Mouse (Mus musculus): ENCODE measurements around the gene Mtfr2. TPM values are rescaled to one million over a fixed set of nuclear protein-coding genes. Genes with fewer than 3 reads are reported as not detected.
A peak's percentile ranks its signal among the peaks of the same experiment; 100 is the strongest.

The Mtfr2 gene
- total RNA-seq (2021) (1 to 10 TPM in 1 of 2 experiments, under 1 TPM in 1; 0.66 to 1.4 TPM), polyA plus RNA-seq (2012; rRNA removed) (0.19 and 0.26 TPM in 2 replicates)
- long read RNA-seq: 0 reads

- DNase-seq: peak; percentile 95
Measured at GRCm38 (mm10) chr10:20347285-20348214, at the start of gene Mtfr2. TSS of gene Mtfr2 (plus strand) at chr10:20347770.

GRCm38 (mm10) chr10:20298152-20298920 lies 49.2 kb upstream of the Mtfr2 start:
- DNase-seq: no peak

GRCm38 (mm10) chr10:20299114-20299513 lies 48.5 kb upstream of the Mtfr2 start:
- DNase-seq: no peak

GRCm38 (mm10) chr10:20310969-20311769 lies 36.4 kb upstream of the Mtfr2 start:
- DNase-seq: no peak

- DNase-seq: peak; percentile 100
Measured at GRCm38 (mm10) chr10:20311918-20312735, 35.4 kb upstream of the Mtfr2 start, which contains the start of gene Bclaf1. TSS of gene Bclaf1 (plus strand) at chr10:20312469.

GRCm38 (mm10) chr10:20312736-20313301 lies 34.8 kb upstream of the Mtfr2 start:
- DNase-seq: peak; percentile 95

GRCm38 (mm10) chr10:20313447-20313846 lies 34.1 kb upstream of the Mtfr2 start:
- no peak for DNase-seq

GRCm38 (mm10) chr10:20313941-20314340 lies 33.6 kb upstream of the Mtfr2 start:
- no peak for DNase-seq

GRCm38 (mm10) chr10:20314797-20315196 lies 32.8 kb upstream of the Mtfr2 start:
- DNase-seq: no peak

- no peak for DNase-seq
Measured at GRCm38 (mm10) chr10:20317466-20317865, 30.1 kb upstream of the Mtfr2 start.

- DNase-seq: no peak
Measured at GRCm38 (mm10) chr10:20326226-20326625, 21.3 kb upstream of the Mtfr2 start.

GRCm38 (mm10) chr10:20331262-20331661 lies 16.3 kb upstream of the Mtfr2 start:
- DNase-seq: no peak

- no peak for DNase-seq
Measured at GRCm38 (mm10) chr10:20337872-20338271, 9.7 kb upstream of the Mtfr2 start.

- peak; percentile 15 for DNase-seq
Measured at GRCm38 (mm10) chr10:20345736-20346135, 1.8 kb upstream of the Mtfr2 start.

GRCm38 (mm10) chr10:20348894-20349293 lies 1.3 kb downstream of the Mtfr2 start:
- no peak for DNase-seq

GRCm38 (mm10) chr10:20361542-20362449 lies 14.2 kb downstream of the Mtfr2 start:
- DNase-seq: no peak

GRCm38 (mm10) chr10:20362450-20363118 lies 15.0 kb downstream of the Mtfr2 start:
- no peak for DNase-seq

- DNase-seq: no peak
Measured at GRCm38 (mm10) chr10:20372046-20372445, 24.5 kb downstream of the Mtfr2 start.

- DNase-seq: no peak
Measured at GRCm38 (mm10) chr10:20377621-20378020, 30.1 kb downstream of the Mtfr2 start.

Measured in adrenal gland, adult 2 months (tissue).